In genomic region chr7:100465248-100465647, GRCm38 (mm10) we compare ENCODE assay signal across 9 mouse cellular contexts. TPM values are rescaled to one million over a fixed set of nuclear protein-coding genes. Genes with fewer than 3 reads are reported as not detected.
DNase-seq lines count a peak whose midpoint lies in the region; TF ChIP-seq lines count a peak whose summit lies in the region.
"Had no signal": no experiment of that assay in that cellular context is flagged by ENCODE, and none has a peak within 500 bp of the region (broad histone marks: within the 10 kb centered on the region; RNA-seq: fewer than 3 reads in every experiment).

No protein-coding gene starts in this region.

- TF ChIP-seq POLR2A in olfactory bulb, adult 2 months (IDR thresholded peaks at IDR 0.05; ENCODE audit: insufficient read depth, low read depth, low read length): no peak

- peak; percentile 49 to 72 for DNase-seq in lung, adult 18-20 months
- no peak for DNase-seq in lung, postnatal 14 days
- peak; percentile 65 for DNase-seq in fibroblast of lung, adult 2 months (ENCODE audit: low read depth)
- peak; percentile 84 for DNase-seq in kidney, postnatal 14 days
- no peak for DNase-seq in layer of hippocampus, adult 11-12 months (ENCODE audit: low spot score)
- no peak for DNase-seq in B cell, adult 2 months
- DNase-seq in cerebellum, adult 11-12 months: no peak
- DNase-seq: right cerebral cortex, postnatal 25 days had no signal

- H3K4me3 ChIP-seq in olfactory bulb, adult 2 months (ENCODE audit: insufficient read depth, low read depth, low read length): no peak overlapping the region

- TF ChIP-seq CTCF in olfactory bulb, adult 2 months (IDR thresholded peaks at IDR 0.05; ENCODE audit: insufficient read depth, low read depth, low read length): no peak

- peaks cover 18% of the 10 kb centered on the region for H3K4me1 ChIP-seq in olfactory bulb, adult 2 months (ENCODE audit: control insufficient read depth, insufficient read depth, low read length)

- H3K27ac ChIP-seq in olfactory bulb, adult 2 months (ENCODE audit: insufficient read depth, low read depth, low read length): peak overlapping the region; percentile 20; the same call in 1 of the 2 replicates

- WGBS in olfactory bulb, adult 2 months: 82% methylated on average over 4 of the region's 4 CpGs

RNA-seq across cellular contexts. Expression of gene Ucp3, which starts 7.5 kb away (rescaled TPM):
- polyA plus RNA-seq in olfactory bulb, adult 2 months (2012; ENCODE audit: insufficient read depth, insufficient read length, low replicate concordance, missing spikeins): not detected in 2 replicates

RNA-seq across cellular contexts. Expression of gene Ucp2, which starts 27.9 kb away (rescaled TPM):
- 487 TPM in 1 of 2 replicates, not detected in the other for polyA plus RNA-seq in olfactory bulb, adult 2 months (2012; ENCODE audit: insufficient read depth, insufficient read length, low replicate concordance, missing spikeins)

RNA-seq across cellular contexts. Expression of gene Dnajb13, which starts 49.5 kb away (rescaled TPM):
- not detected in 2 replicates for polyA plus RNA-seq in olfactory bulb, adult 2 months (2012; ENCODE audit: insufficient read depth, insufficient read length, low replicate concordance, missing spikeins)

Comparison
In these comparisons a context has a peak if more than half of its experiments do, and no peak if none do; other contexts are left out.
1. DNase-seq: peak in lung, adult 18-20 months (2 of 2), fibroblast of lung, adult 2 months (single experiment) and kidney, postnatal 14 days (single experiment); none in lung, postnatal 14 days (single experiment), layer of hippocampus, adult 11-12 months (single experiment), B cell, adult 2 months (0 of 2) and cerebellum, adult 11-12 months (single experiment).